Mouse (Mus musculus): ENCODE data around the gene Uhrf1bp1.

DNA sequence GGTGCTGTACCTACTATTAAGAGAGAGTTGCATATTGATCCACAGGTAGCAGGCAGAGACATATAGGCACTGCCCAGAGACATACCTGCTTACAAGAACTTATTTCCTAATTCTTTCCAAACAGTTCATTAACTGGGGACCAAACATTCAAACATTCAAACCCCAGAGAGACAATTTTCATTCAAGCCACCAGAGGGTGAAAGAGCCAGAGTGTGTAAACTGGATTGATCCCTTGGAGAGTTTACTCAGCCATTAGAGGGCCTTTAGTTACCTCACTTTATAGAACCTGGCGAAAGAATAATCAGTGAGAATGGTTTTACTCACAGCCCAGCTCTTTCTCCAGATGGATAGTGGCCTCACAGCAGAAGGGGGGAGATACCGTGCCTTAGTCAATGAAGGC, 9.2 kb downstream of the Uhrf1bp1 start:
- TF ChIP-seq CTCF (IDR thresholded peaks at IDR 0.05): peak; percentile 26; the same call in 1 of the 2 replicates
- no peak for TF ChIP-seq EP300 (IDR thresholded peaks at IDR 0.05)

Data from lung, postnatal 0 days (tissue).